Mouse (Mus musculus): ENCODE measurements at regions not wholly inside any gene's neighbourhood (a gene's known extent, or its start where the extent isn't known, plus 50 kb on each side); places are given as distances from the start of the nearest gene placed in this dataset.

- DNase-seq = no peak
Measured at GRCm38 (mm10) chr8:112196423-112196822, 181.6 kb upstream of the Gm6793 start.

GRCm38 (mm10) chr8:112195880-112196279, 181.0 kb upstream of the Gm6793 start:
- no peak for DNase-seq

- DNase-seq = peak; percentile 58 to 83
Measured at GRCm38 (mm10) chr8:112191846-112192245, 177.0 kb upstream of the Gm6793 start.

GRCm38 (mm10) chr8:112189698-112190097, 174.9 kb upstream of the Gm6793 start:
- DNase-seq = no peak

GRCm38 (mm10) chr8:112170184-112170583, 155.3 kb upstream of the Gm6793 start:
- peak in 1 of 2 experiments; percentile 12 for DNase-seq

- no peak for DNase-seq
Measured at GRCm38 (mm10) chr8:112156656-112157055, 141.8 kb upstream of the Gm6793 start.

GRCm38 (mm10) chr8:112138924-112139323, 124.1 kb upstream of the Gm6793 start:
- DNase-seq = peak; percentile 20 to 30

GRCm38 (mm10) chr8:112130196-112130595, 115.4 kb upstream of the Gm6793 start:
- DNase-seq = no peak

GRCm38 (mm10) chr8:112128833-112129518, 114.1 kb upstream of the Gm6793 start:
- DNase-seq = peak in 1 of 2 experiments; percentile 15

- DNase-seq = no peak
Measured at GRCm38 (mm10) chr8:112111950-112112349, 97.1 kb upstream of the Gm6793 start.

GRCm38 (mm10) chr8:112097883-112098635, 83.2 kb upstream of the Gm6793 start:
- peak; percentile 85 to 90 for DNase-seq

- DNase-seq = no peak
Measured at GRCm38 (mm10) chr8:112094881-112095280, 80.0 kb upstream of the Gm6793 start.

- peak; percentile 49 to 59 for DNase-seq
Measured at GRCm38 (mm10) chr8:112093554-112093953, 78.7 kb upstream of the Gm6793 start.

- no peak for DNase-seq
Measured at GRCm38 (mm10) chr8:112092831-112093230, 78.0 kb upstream of the Gm6793 start.

GRCm38 (mm10) chr8:112078621-112079020, 63.8 kb upstream of the Gm6793 start:
- no peak for DNase-seq

GRCm38 (mm10) chr8:112072205-112072604, 57.4 kb upstream of the Gm6793 start:
- DNase-seq = no peak

- DNase-seq = no peak
Measured at GRCm38 (mm10) chr8:112070251-112070650, 55.4 kb upstream of the Gm6793 start.
